Mouse (Mus musculus) heart, adult 8-10 months (tissue): ENCODE data around the gene Whrn. TPM values are rescaled to one million over a fixed set of nuclear protein-coding genes. Genes with fewer than 3 reads are reported as not detected.
A peak's percentile ranks its signal among the peaks of the same experiment; 100 is the strongest.

Experiments used
- DNase-seq: peaks from one replicate; pipeline ENCODE4 v3.0.0; 2022; ENCODE audit warnings: low spot score
- total RNA-seq, 4 experiments: library from RNA; stranded (reverse); gene quantifications; 2 replicates each; pipeline ENCODE4 v1.2.4; 2022

Gene Whrn
- total RNA-seq, 4 experiments from 2014 or later = 18.5 to 38.1 (median 20.6) TPM

- no peak for DNase-seq
These were observed 1.3 kb downstream of the Whrn start for GRCm38 (mm10) chr4:63494401-63494966.

GRCm38 (mm10) chr4:63493351-63494121 is 2.3 kb downstream of the Whrn start:
- DNase-seq = no peak

GRCm38 (mm10) chr4:63491521-63491920 is 4.3 kb downstream of the Whrn start:
- DNase-seq = no peak

GRCm38 (mm10) chr4:63490146-63490545 is 5.6 kb downstream of the Whrn start:
- no peak for DNase-seq

GRCm38 (mm10) chr4:63489676-63490075 is 6.1 kb downstream of the Whrn start:
- no peak for DNase-seq

GRCm38 (mm10) chr4:63487916-63488315 is 7.9 kb downstream of the Whrn start:
- no peak for DNase-seq

GRCm38 (mm10) chr4:63487256-63487655 is 8.5 kb downstream of the Whrn start:
- no peak for DNase-seq

- no peak for DNase-seq
These were observed 9.3 kb downstream of the Whrn start for GRCm38 (mm10) chr4:63486523-63486922.

GRCm38 (mm10) chr4:63483741-63484140 is 12.1 kb downstream of the Whrn start:
- DNase-seq = no peak

GRCm38 (mm10) chr4:63480845-63481167 is 15.0 kb downstream of the Whrn start:
- no peak for DNase-seq

- peak; percentile 33 for DNase-seq
These were observed 15.5 kb downstream of the Whrn start for GRCm38 (mm10) chr4:63480098-63480844.

- no peak for DNase-seq
These were observed 17.8 kb downstream of the Whrn start for GRCm38 (mm10) chr4:63478036-63478435.

GRCm38 (mm10) chr4:63476891-63477290 is 18.9 kb downstream of the Whrn start:
- DNase-seq = no peak

GRCm38 (mm10) chr4:63475208-63475607 is 20.6 kb downstream of the Whrn start:
- DNase-seq = no peak

- DNase-seq = no peak
These were observed 21.4 kb downstream of the Whrn start for GRCm38 (mm10) chr4:63474439-63474838.

- no peak for DNase-seq
These were observed 28.5 kb downstream of the Whrn start for GRCm38 (mm10) chr4:63467338-63467737.

GRCm38 (mm10) chr4:63466192-63466591 is 29.6 kb downstream of the Whrn start:
- no peak for DNase-seq

- no peak for DNase-seq
These were observed 34.8 kb downstream of the Whrn start for GRCm38 (mm10) chr4:63460876-63461525.

- DNase-seq = no peak
These were observed 36.5 kb downstream of the Whrn start for GRCm38 (mm10) chr4:63459141-63459789.

- DNase-seq = no peak
These were observed 39.2 kb downstream of the Whrn start for GRCm38 (mm10) chr4:63456547-63456946.

- no peak for DNase-seq
These were observed 41.8 kb downstream of the Whrn start for GRCm38 (mm10) chr4:63453939-63454513.
